Mouse (Mus musculus) forebrain, embryonic 13.5 days (tissue): ENCODE measurements around the gene Srpk2. TPM values are rescaled to one million over a fixed set of nuclear protein-coding genes. Genes with fewer than 3 reads are reported as not detected.
A peak's percentile ranks its signal among the peaks of the same experiment; 100 is the strongest.

ENCODE experiments used
- ATAC-seq: fragments of 200-750 bp; cut with Nextera tagmentation; 2 replicates; pipeline ENCODE4 v1.8.0; 2017
- H3K27ac ChIP-seq: fragments of 300-500 bp; sonication (generic); 2 replicates; pipeline ENCODE4 v1.5.1; 2015; ENCODE audit warnings: inconsistent platforms, mild to moderate bottlenecking, moderate library complexity
- H3K27me3 ChIP-seq: fragments of 300-500 bp; sonication (generic); 2 replicates; pipeline ENCODE4 v1.6.1; 2015; ENCODE audit warnings: mild to moderate bottlenecking, inconsistent platforms
- H3K36me3 ChIP-seq: fragments of 300-500 bp; sonication (generic); 2 replicates; pipeline ENCODE4 v1.6.1; 2015; ENCODE audit warnings: mild to moderate bottlenecking, inconsistent platforms; ENCODE audit not compliant: poor library complexity, severe bottlenecking
- H3K4me1 ChIP-seq: fragments of 300-500 bp; sonication (generic); 2 replicates; pipeline ENCODE4 v1.6.1; 2015; ENCODE audit warnings: inconsistent platforms
- H3K4me2 ChIP-seq: fragments of 300-500 bp; sonication (generic); 2 replicates; pipeline ENCODE4 v1.6.1; 2015; ENCODE audit warnings: inconsistent platforms, mild to moderate bottlenecking, moderate library complexity
- H3K4me3 ChIP-seq: fragments of 300-500 bp; sonication (generic); 2 replicates; pipeline ENCODE4 v1.5.1; 2015; ENCODE audit warnings: mild to moderate bottlenecking, inconsistent platforms
- H3K9ac ChIP-seq: fragments of 300-500 bp; sonication (generic); 2 replicates; pipeline ENCODE4 v1.6.1; 2015; ENCODE audit warnings: mild to moderate bottlenecking, inconsistent platforms
- H3K9me3 ChIP-seq: fragments of 300-500 bp; sonication (generic); replicated peaks from 2 replicates; pipeline ENCODE4 v1.6.1; 2016; ENCODE audit warnings: inconsistent platforms
- WGBS: fragments of 180-500 bp; shearing (Covaris S2); methylation state at CpG from one replicate; pipeline ENCODE4 v1.1.7; 2015; 5-methylcytosine and 5-hydroxymethylcytosine counted together
- polyA plus RNA-seq: library from polyadenylated mRNA; unstranded; fragments of >200 nt; fragmentation: Nextera tagmentation; extraction: Ambion mirVana; gene quantifications from 2 replicates; pipeline ENCODE4 v1.2.1, GENCODE M21; 2015

Srpk2 gene
- polyA plus RNA-seq, 1 experiment from 2014 or later = 89.5 TPM

DNA sequence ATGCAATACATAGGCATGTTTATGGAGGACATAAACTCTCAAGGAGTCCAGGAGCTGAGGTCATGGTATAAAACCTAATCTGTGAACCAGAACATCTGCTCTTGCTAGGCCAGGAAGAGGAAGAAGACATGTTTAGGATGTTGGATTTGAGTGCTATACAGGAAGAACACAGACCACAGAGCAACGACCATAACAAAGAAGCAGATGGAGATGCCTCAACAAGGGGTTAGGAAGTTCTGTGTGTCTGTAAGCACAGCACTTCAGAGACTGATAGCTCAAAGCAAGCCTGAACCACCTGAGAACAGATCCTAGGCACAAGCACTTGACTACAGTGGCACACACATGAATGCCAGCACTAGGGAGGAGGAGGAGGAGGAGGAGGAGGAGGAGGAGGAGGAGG, 52.9 kb downstream of the Srpk2 start:
- Histone ChIP-seq H3K27me3 (no peaks in the 10 kb centered on the region), H3K4me1 (no peaks in the 10 kb centered on the region), H3K36me3 (no peaks in the 10 kb centered on the region), H3K9ac (no peak overlapping the region), H3K27ac (no peak overlapping the region), H3K4me3 (no peak overlapping the region), H3K9me3 (no peaks in the 10 kb centered on the region), H3K4me2 (no peak overlapping the region)
- 67% methylated on average over 1 of the region's 1 CpGs for WGBS
- no peak for ATAC-seq

DNA sequence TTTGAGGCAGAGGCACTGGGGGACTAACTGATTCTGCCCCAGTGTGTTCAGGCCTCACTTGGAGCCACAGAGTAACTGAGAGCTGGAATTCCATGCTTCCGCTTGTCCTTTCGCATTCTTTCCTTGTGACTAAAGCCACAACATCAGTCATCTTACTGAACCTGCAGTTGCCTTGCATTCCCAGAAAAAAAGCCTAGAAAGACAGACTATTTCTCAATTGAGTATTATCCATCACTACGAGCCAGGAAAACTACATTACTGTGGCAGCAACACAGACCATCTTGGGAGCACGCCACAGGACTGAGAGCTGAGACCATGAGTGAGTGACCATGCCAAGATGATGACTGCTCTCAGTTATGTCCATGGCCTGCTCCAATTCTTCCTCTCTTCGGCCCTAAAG, 57.2 kb downstream of the Srpk2 start:
- H3K4me2 ChIP-seq = no peak overlapping the region
- no peaks in the 10 kb centered on the region for H3K36me3 ChIP-seq
- 0 out of 2 replicates have a peak, but pooled peaks cover 3% of the 10 kb centered on the region for H3K4me1 ChIP-seq
- no peaks in the 10 kb centered on the region for H3K27me3 ChIP-seq
- no peaks in the 10 kb centered on the region for H3K9me3 ChIP-seq
- no peak overlapping the region for H3K27ac ChIP-seq
- 90% methylated on average over 5 of the region's 5 CpGs for WGBS
- no peak for ATAC-seq
- no peak overlapping the region for H3K4me3 ChIP-seq
- H3K9ac ChIP-seq = no peak overlapping the region

DNA sequence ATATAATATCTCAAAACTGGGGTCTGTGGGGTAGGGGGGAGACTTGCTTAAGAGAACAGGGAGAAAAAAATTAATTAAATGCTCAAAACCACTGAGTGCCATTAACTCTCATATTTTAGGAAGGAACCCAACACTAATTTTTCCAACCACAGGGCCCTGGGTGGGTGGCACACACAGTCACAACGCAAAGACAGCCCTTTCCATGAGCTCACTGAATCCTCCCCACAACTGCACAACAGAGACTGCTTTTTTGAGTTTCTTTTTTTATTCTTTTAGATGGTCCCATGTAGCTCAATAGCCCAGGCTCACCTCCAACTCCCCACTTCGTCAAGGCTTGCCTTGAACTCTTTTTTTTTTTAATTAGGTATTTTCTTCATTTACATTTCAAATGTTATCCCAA, 58.2 kb downstream of the Srpk2 start:
- no peaks in the 10 kb centered on the region for H3K36me3 ChIP-seq
- no peak overlapping the region for H3K27ac ChIP-seq
- no peaks in the 10 kb centered on the region for H3K9me3 ChIP-seq
- 0 out of 2 replicates have a peak, but pooled peaks cover 3% of the 10 kb centered on the region for H3K4me1 ChIP-seq
- H3K4me3 ChIP-seq = no peak overlapping the region
- H3K9ac ChIP-seq = no peak overlapping the region
- no peaks in the 10 kb centered on the region for H3K27me3 ChIP-seq
- 29% methylated on average over 2 of the region's 2 CpGs for WGBS
- ATAC-seq = no peak
- H3K4me2 ChIP-seq = no peak overlapping the region

DNA sequence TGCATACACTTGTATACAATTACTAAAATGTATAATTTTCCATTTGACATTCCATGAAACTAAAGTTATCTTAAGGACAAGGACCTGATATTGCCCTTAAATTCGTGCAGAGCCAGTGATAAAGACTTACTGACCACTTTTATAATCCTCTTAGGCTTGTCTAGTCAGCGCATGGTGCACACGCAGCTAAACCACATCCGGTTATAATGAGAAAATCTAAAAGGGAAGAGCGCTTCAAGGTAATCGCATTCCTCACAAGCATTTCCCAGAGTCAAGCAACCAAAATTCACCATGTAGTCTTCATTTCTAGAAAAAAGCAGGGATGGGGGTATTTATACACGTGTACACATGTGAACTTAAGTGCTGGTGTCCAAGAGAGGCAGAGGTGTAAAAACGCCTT, 63.8 kb downstream of the Srpk2 start:
- no peaks in the 10 kb centered on the region for H3K9me3 ChIP-seq
- no peak overlapping the region for H3K27ac ChIP-seq
- 86% methylated on average over 8 of the region's 8 CpGs for WGBS
- no peak overlapping the region for H3K4me3 ChIP-seq
- H3K27me3 ChIP-seq = no peaks in the 10 kb centered on the region
- no peak overlapping the region for H3K4me2 ChIP-seq
- no peak for ATAC-seq
- H3K9ac ChIP-seq = no peak overlapping the region
- H3K36me3 ChIP-seq = no peaks in the 10 kb centered on the region
- H3K4me1 ChIP-seq = 0 out of 2 replicates have a peak, but pooled peaks cover 5% of the 10 kb centered on the region

DNA sequence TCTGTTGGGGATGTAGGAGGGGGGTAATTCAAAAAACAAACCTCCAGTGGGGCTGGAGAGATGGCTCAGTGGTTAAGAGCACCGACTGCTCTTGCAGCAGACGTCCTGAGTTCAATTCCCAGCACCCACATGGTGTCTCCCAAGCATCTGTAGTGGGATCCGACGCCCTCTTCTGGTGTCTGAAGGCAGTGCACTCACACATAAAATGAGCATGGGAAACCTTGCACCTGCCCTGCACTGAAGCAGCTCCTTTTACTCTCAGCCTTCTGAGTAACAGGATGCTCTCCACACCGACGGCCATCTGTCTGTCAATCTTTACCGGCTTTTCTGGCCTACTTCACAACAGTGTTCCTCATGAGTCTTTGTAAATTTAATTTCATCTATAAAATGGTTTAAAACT, 65.8 kb downstream of the Srpk2 start:
- 95% methylated on average over 7 of the region's 7 CpGs for WGBS
- peaks cover 17% of the 10 kb centered on the region for H3K4me1 ChIP-seq
- no peak overlapping the region for H3K4me3 ChIP-seq

DNA sequence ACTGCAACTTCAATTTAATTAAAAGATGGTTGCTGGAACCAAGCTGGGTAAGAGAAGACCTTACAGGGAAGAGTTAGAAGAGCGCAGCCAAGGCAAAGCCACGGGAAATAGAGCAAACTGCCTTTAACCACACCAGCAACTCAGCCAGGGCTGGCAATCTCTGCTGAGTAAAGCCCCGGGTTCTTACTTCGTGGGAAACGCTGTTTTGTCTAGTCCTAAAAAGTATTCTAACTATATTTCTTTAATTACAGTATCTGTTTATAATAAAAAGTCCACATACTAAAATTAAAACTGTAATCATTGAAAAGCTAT, 67.4 kb downstream of the Srpk2 start:
- H3K4me2 ChIP-seq = peak overlapping the region; percentile 67
- peak overlapping the region; percentile 74 for H3K9ac ChIP-seq
- H3K4me1 ChIP-seq = peaks cover 17% of the 10 kb centered on the region
- H3K27ac ChIP-seq = peak overlapping the region; percentile 88
- no peaks in the 10 kb centered on the region for H3K9me3 ChIP-seq
- no peaks in the 10 kb centered on the region for H3K36me3 ChIP-seq
- H3K27me3 ChIP-seq = no peaks in the 10 kb centered on the region
- WGBS = 24% methylated on average over 5 of the region's 5 CpGs
- no peak for ATAC-seq
- H3K4me3 ChIP-seq = peak overlapping the region; percentile 50

More for the DNA sequence above, 65.8 kb downstream of the Srpk2 start:
- no peaks in the 10 kb centered on the region for H3K27me3 ChIP-seq
- no peaks in the 10 kb centered on the region for H3K36me3 ChIP-seq
- no peak for ATAC-seq
- no peak overlapping the region for H3K9ac ChIP-seq
- no peak overlapping the region for H3K4me2 ChIP-seq
- H3K27ac ChIP-seq = no peak overlapping the region
- H3K9me3 ChIP-seq = no peaks in the 10 kb centered on the region

DNA sequence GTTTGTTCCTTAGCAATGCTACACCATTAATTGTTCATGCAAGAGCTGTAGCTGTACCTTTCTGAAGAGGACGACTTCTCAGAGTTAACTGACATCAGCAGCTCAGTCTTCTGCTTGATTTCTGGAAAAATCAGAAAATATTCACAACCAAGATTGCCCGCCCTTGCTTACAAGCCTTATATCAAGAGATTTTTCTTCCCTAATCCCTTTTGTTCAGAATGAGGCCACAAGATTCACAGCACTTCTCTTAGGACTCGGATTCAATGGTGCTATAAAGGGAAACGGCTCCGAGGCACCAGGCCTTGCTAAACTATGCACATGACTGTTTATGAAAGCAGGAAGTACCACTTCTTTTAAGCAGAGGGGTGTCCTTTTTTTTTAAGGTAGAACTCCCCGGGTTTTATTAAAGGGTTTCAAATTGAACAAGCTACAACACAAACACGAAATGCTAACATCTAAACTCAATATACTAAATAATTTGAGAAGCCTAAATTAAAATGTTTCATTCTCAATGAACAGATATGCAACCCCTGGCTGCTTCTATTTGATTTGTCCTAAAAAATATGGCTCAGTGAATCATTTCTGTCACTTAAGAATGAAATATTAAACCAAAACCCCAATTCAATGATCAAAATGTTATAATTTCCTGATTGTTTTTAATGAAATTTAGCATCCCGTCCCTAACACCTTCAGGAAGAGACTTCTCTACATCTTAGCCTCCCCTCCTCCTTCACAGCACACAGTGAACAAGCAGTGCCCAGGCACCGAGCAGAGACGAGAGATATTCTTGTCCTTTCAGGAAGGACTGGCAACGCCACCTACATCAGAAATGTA, 67.9 kb downstream of the Srpk2 start:
- peak; percentile 93 for ATAC-seq
- Histone ChIP-seq H3K4me3 (peak overlapping the region; percentile 50), H3K4me2 (peak overlapping the region; percentile 67), H3K36me3 (no peaks in the 10 kb centered on the region), H3K9ac (peak overlapping the region; percentile 74), H3K4me1 (peaks cover 17% of the 10 kb centered on the region), H3K27me3 (no peaks in the 10 kb centered on the region), H3K27ac (peak overlapping the region; percentile 88), H3K9me3 (no peaks in the 10 kb centered on the region)
- WGBS = 4% methylated on average over 11 of the region's 11 CpGs

DNA sequence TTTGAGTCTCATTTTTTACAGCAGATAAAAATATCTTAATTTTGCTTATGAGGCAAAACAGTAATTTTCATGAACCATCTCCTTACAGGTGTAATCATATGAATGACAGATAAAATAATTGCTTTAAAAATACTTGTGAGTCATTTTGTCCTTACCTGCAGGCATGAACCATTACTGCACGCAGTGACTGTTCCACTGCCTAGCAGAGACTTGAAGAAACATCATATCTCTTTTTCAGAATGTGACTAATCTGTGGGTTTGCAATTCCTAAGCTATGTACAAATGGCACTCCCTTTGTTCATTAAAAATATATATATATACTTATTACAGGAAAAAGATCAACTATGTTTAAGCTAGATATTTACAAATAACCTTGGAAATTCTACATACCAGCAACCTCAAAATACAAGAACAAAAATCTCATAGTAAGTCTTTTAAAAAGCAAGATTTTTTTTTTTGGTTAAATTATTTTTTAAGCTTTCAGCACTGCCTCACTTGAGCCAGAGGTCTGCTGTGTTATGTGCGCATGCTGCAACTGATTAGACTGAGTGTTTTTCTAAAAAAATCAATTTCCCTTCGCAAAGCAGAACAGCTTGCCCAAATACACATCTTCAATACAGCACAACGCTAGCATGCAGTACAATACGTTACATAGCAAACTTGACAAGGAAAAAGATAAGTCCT, 68.7 kb downstream of the Srpk2 start:
- peaks cover 17% of the 10 kb centered on the region for H3K4me1 ChIP-seq
- peak overlapping the region; percentile 67 for H3K9ac ChIP-seq
- 31% methylated on average over 5 of the region's 5 CpGs for whole genome bisulfite sequencing
- H3K27ac ChIP-seq = peak overlapping the region; percentile 79
- peak overlapping the region; percentile 50 for H3K4me3 ChIP-seq
- no peaks in the 10 kb centered on the region for H3K9me3 ChIP-seq
- no peaks in the 10 kb centered on the region for H3K36me3 ChIP-seq
- H3K27me3 ChIP-seq = no peaks in the 10 kb centered on the region
- peak overlapping the region; percentile 67 for H3K4me2 ChIP-seq
- ATAC-seq = peak; percentile 65

DNA sequence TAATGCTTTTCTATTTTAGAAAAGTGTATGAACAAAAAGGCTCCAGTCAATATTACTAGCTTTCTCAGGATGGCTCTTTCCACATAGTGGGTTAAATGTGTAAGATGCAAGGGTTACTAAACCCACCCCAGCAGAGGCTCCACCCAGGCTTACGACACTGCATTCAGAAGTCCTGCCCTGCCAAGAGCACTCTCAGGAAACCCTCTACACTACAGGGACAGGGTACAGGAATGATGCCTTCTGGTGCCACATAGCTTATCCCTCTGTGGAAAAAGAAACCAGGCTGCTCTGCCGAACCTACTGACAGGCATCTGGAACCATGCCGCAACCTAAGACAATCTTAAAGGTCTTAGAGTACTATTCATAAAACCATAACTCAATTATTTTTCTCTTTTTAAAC, 71.6 kb downstream of the Srpk2 start:
- Histone ChIP-seq H3K36me3 (no peaks in the 10 kb centered on the region), H3K4me2 (no peak overlapping the region)
- 94% methylated on average over 3 of the region's 3 CpGs for WGBS

DNA sequence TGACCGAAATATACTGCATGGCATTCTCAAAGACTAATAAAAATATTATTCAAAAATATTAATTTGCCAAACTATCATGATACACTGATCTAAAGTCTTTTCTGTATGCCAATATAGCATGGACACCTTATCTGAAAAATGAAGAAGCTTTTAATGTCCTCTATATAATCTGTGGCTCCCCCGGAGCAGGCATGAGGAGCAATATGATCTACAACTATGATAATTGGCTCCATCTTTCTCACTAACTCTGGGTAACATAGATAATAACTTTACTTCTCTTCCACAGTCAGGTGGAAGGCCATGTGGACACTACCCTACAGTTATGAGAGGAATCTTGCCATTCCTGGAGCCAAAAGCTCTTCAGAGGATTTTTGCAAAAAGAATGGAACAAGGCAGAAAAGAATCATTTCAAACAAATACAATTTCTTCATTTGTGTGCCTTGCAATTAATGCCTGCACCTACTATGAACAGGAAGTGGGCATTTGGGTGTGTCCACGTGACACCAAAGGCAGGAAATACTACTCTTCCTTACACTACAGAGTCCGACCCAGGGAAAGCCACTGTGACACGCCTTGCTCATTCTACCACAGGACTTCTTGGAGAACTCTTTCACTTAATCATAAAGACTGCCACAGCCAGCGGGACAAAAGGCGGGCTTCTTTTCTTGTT, 80.2 kb downstream of the Srpk2 start:
- Histone ChIP-seq H3K27me3 (no peaks in the 10 kb centered on the region), H3K27ac (no peak overlapping the region), H3K9me3 (no peaks in the 10 kb centered on the region), H3K9ac (no peak overlapping the region), H3K4me1 (peaks cover 19% of the 10 kb centered on the region), H3K36me3 (no peaks in the 10 kb centered on the region), H3K4me2 (no peak overlapping the region), H3K4me3 (no peak overlapping the region)
- no peak for ATAC-seq
- WGBS = 82% methylated on average over 7 of the region's 7 CpGs

More for the DNA sequence above, 71.6 kb downstream of the Srpk2 start:
- peaks cover 17% of the 10 kb centered on the region for H3K4me1 ChIP-seq
- H3K9me3 ChIP-seq = no peaks in the 10 kb centered on the region
- ATAC-seq = no peak
- no peak overlapping the region for H3K4me3 ChIP-seq
- H3K9ac ChIP-seq = no peak overlapping the region
- no peaks in the 10 kb centered on the region for H3K27me3 ChIP-seq
- H3K27ac ChIP-seq = no peak overlapping the region

DNA sequence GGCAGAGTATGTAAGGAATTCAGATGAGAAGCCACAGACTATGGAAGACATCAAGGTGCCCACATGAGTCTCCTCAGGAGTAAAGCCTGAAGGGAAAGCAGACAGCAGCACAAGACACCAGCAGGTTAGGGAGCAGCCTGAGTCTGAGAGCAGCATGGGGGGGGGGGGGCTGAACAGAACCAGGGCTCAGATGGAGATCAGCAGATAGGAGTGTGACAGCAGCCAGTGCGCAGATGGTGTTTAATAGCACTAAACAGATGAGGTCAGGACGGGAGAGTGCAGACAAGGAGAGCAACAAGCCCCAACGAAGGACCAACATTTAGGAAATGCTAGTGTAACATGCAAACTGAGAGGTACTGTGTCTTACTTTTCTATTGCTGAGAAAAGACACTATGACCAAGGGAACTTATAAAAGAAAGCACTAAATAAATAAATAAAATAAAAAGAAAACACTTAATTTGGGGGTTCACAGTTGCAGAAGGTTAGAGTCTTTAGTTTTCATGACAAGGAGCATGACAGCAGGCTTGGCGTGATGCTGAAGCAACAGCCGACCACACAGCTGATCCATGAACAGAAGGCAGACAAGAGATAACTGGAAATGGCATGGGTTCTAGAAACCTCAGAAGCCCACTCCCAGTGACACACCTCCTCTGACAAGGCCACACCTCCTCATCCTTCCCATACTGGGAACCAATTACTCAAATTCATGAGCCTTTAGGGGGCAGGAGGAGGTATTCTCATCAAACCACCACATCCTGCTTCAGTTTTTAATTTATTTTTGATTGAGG, 84.5 kb downstream of the Srpk2 start:
- peaks cover 21% of the 10 kb centered on the region; the same call in 1 of the 2 replicates for H3K4me1 ChIP-seq
- H3K4me2 ChIP-seq = no peak overlapping the region
- peak; percentile 89 for ATAC-seq
- H3K27ac ChIP-seq = peak overlapping the region; percentile 26; the same call in 1 of the 2 replicates
- no peak overlapping the region for H3K4me3 ChIP-seq
- H3K9me3 ChIP-seq = no peaks in the 10 kb centered on the region
- WGBS = 67% methylated on average over 5 of the region's 5 CpGs
- no peaks in the 10 kb centered on the region for H3K36me3 ChIP-seq
- no peak overlapping the region for H3K9ac ChIP-seq
- H3K27me3 ChIP-seq = no peaks in the 10 kb centered on the region
